Mouse (Mus musculus) layer of hippocampus, postnatal 14 days (tissue): ENCODE results near the gene Dclk1. TPM values are rescaled to one million over a fixed set of nuclear protein-coding genes. Genes with fewer than 3 reads are reported as not detected.
"Not testable (repeated sequence)": the region's sequence is repeated elsewhere in the genome, so short reads cannot be mapped to it uniquely, and the experiment has no call there.

Experiments used
- DNase-seq, 2 experiments: peaks; one replicate each; pipeline ENCODE4 v3.0.0; 2021 to 2022; ENCODE audit warnings: low spot score in 2 of 2, mixed read lengths in 1 of 2
- long read RNA-seq, 2 experiments: library from polyadenylated mRNA; stranded (forward); transcript quantifications; one replicate each; pipeline ENCODE4 v2.0.0; 2021
- total RNA-seq, 2 experiments: library from RNA; stranded (reverse); gene quantifications; 2 replicates each; pipeline ENCODE4 v1.2.3; 2021

Gene Dclk1
- total RNA-seq = 100 to 1,000 TPM; 580 to 665 TPM
- long read RNA-seq, experiment 1, full-length matches to known transcripts = 30 of 158 reads
- long read RNA-seq, experiment 1, partial matches to known transcripts = 43 of 158 reads
- long read RNA-seq, experiment 1, other reads (novel, unspliced or antisense) = 85 of 158 reads
- long read RNA-seq, experiment 2, full-length matches to known transcripts = 25 of 164 reads
- long read RNA-seq, experiment 2, partial matches to known transcripts = 56 of 164 reads
- long read RNA-seq, experiment 2, other reads (novel, unspliced or antisense) = 83 of 164 reads

- DNase-seq = no peak
Observed at GRCm38 (mm10) chr3:55241730-55242421, at the start of gene Dclk1. Gene Dclk1 (plus strand): TSS chr3:55242364.

- DNase-seq = no peak
Observed at GRCm38 (mm10) chr3:55193351-55193750, 48.8 kb upstream of the Dclk1 start.

GRCm38 (mm10) chr3:55194792-55195191 is 47.4 kb upstream of the Dclk1 start:
- DNase-seq = no peak

- no peak for DNase-seq
Observed at GRCm38 (mm10) chr3:55195581-55196327, 46.4 kb upstream of the Dclk1 start.

GRCm38 (mm10) chr3:55196328-55196710 is 45.8 kb upstream of the Dclk1 start:
- DNase-seq = no peak

GRCm38 (mm10) chr3:55203621-55204020 is 38.5 kb upstream of the Dclk1 start:
- DNase-seq = not testable (repeated sequence)

- DNase-seq = no peak
Observed at GRCm38 (mm10) chr3:55206413-55206812, 35.8 kb upstream of the Dclk1 start.

GRCm38 (mm10) chr3:55207665-55208064 is 34.5 kb upstream of the Dclk1 start:
- no peak for DNase-seq

- DNase-seq = no peak
Observed at GRCm38 (mm10) chr3:55212254-55212653, 29.9 kb upstream of the Dclk1 start.

- no peak for DNase-seq
Observed at GRCm38 (mm10) chr3:55213785-55214184, 28.4 kb upstream of the Dclk1 start.

- peak in 1 of 2 experiments; percentile 31 for DNase-seq
Observed at GRCm38 (mm10) chr3:55214413-55214812, 27.8 kb upstream of the Dclk1 start.

GRCm38 (mm10) chr3:55222502-55222901 is 19.7 kb upstream of the Dclk1 start:
- DNase-seq = no peak

- no peak for DNase-seq
Observed at GRCm38 (mm10) chr3:55223862-55224261, 18.3 kb upstream of the Dclk1 start.

- DNase-seq = no peak
Observed at GRCm38 (mm10) chr3:55226501-55227213, 15.5 kb upstream of the Dclk1 start.

- DNase-seq = no peak
Observed at GRCm38 (mm10) chr3:55227214-55227581, 15.0 kb upstream of the Dclk1 start.

GRCm38 (mm10) chr3:55242422-55243055 is 375 bp downstream of the Dclk1 start:
- DNase-seq = peak; percentile 77 to 85

- peak; percentile 42 to 64 for DNase-seq
Observed at GRCm38 (mm10) chr3:55243056-55243471, 900 bp downstream of the Dclk1 start.

GRCm38 (mm10) chr3:55244087-55244486 is 1.9 kb downstream of the Dclk1 start:
- no peak for DNase-seq

GRCm38 (mm10) chr3:55246618-55247272 is 4.6 kb downstream of the Dclk1 start:
- no peak for DNase-seq

- DNase-seq = no peak
Observed at GRCm38 (mm10) chr3:55248048-55248447, 5.9 kb downstream of the Dclk1 start.
